Mouse (Mus musculus): ENCODE results near the gene Npat. TPM values are rescaled to one million over a fixed set of nuclear protein-coding genes. Genes with fewer than 3 reads are reported as not detected.
A peak's percentile ranks its signal among the peaks of the same experiment; 100 is the strongest.

Gene Npat
- polyA plus RNA-seq, 2 experiments from 2014 or later, result 13.0 to 16.9 TPM

DNA sequence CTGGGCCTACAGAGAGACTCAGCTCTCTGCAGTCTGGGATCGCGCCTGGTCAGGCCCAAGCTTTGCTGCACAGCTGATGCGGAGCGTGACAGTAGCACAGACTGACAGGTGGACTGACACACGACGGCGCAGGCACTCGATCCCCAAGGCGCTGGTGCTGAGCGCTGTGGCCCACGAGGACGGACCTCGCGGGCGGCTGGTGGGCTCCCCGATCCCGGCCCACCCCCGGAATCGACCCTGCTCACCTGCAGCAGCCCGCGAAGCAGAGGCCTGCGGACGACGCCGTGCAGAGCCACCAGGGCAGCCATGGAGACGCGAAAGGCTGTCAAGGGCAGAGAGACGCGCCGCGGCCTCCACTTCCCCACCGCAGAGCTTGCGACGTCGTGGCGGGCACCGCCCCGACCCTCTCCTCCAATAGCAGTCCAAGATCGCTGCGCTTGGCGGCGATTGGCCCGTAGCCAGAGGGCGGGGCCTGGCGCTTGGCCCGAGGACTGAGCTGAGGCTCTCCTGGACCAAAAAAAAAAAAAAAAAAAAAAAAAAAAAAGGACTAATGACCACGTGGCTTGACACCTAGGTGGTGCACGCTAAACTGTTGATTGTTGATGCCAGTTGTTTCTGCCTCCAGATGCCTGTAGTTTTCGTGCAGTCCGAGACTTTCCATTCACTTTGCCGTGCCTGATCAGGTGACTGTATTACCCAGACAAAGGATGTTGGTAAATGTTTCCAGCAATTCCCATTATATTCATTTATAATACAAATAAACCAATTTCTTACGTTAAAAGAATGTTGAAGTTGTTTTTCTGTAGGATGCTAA, 73.3 kb downstream of the Npat start, which contains the start of gene Acat1:
TSS of gene Acat1 (minus strand) at position 415 of the 814 bp plus-strand sequence.
- ATAC-seq, result peak; percentile 98

DNA sequence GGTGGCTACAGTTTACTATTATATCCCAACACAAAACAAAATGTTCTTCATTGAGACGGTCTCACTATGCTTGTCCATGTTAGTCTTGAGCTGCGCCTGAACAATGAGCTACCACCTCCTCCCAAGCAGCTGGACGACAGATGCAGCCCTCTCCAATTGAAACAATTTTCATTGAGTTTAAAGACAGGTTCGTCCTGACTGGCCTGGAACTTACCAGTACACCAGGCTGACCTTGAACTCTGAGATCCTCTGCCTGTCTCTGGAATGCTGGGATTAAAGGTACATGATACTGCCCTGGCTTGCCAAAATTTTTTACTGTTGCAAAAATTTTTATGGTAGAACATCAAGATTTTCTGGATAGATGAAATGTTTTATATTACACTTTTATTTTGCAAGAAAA, 77.4 kb downstream of the Npat start:
- ATAC-seq, result no peak

DNA sequence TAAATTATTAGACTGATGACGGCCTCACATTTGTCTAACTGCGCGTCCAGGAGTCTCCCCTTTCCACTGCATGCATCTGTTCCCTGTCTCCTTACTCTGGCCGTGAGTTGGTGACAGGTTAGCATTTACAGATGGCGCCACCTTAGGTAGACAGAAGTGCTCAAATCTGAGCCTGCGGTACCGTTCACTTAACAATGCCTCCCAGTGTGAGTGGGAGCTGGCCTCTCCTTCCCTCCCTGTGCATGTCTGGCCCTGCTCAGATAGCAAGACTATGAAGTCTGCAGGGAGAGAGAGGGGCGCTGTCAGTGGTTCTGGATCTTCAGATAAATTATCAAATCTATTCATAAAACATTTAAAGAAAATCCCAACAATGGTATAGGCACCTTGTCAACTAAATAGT, 78.4 kb downstream of the Npat start:
- ATAC-seq, result no peak

Other genes starting within 250 kb of the Npat start
- 1 to 10 TPM; 1.5 TPM for gene Exph5, start 235.4 kb upstream of the Npat start, polyA plus RNA-seq (2017; shearing (Covaris generic))
- 1 to 10 TPM in 1 of 2 experiments, under 1 TPM in 1; 0.80 to 1.5 TPM for gene Kdelc2, start 153.0 kb upstream of the Npat start, polyA plus RNA-seq (2017; shearing (Covaris generic))
- gene 4930550C14Rik, start 134.7 kb upstream of the Npat start, polyA plus RNA-seq (2017; shearing (Covaris generic)), result under 1 TPM; 0.54 to 0.98 TPM
- 10 to 100 TPM; 27.8 to 35.4 TPM for gene Atm, start 307 bp upstream of the Npat start, polyA plus RNA-seq (2017; shearing (Covaris generic))
- gene Acat1, start 73.3 kb downstream of the Npat start, polyA plus RNA-seq (2017; shearing (Covaris generic)), result 10 to 100 TPM; 64.2 to 91.4 TPM
- gene Cul5, start 133.0 kb downstream of the Npat start, polyA plus RNA-seq (2017; shearing (Covaris generic)), result 10 to 100 TPM; 33.9 to 43.0 TPM
- gene Rab39, start 169.2 kb downstream of the Npat start, polyA plus RNA-seq (2017; shearing (Covaris generic)), result not detected
- gene Slc35f2, start 234.5 kb downstream of the Npat start, polyA plus RNA-seq (2017; shearing (Covaris generic)), result 10 to 100 TPM; 10.5 to 14.8 TPM